Mouse (Mus musculus): ENCODE results near the gene Trmo. TPM values are rescaled to one million over a fixed set of nuclear protein-coding genes. Genes with fewer than 3 reads are reported as not detected.

The Trmo gene
- total RNA-seq, 2 experiments from 2014 or later: 6.0 to 6.8 TPM

- peak; percentile 91 to 92 for DNase-seq
Measured at GRCm38 (mm10) chr4:46371030-46371429, 18.2 kb downstream of the Trmo start.

- peak; percentile 64 to 68 for DNase-seq
Measured at GRCm38 (mm10) chr4:46370406-46370805, 18.8 kb downstream of the Trmo start.

DNA sequence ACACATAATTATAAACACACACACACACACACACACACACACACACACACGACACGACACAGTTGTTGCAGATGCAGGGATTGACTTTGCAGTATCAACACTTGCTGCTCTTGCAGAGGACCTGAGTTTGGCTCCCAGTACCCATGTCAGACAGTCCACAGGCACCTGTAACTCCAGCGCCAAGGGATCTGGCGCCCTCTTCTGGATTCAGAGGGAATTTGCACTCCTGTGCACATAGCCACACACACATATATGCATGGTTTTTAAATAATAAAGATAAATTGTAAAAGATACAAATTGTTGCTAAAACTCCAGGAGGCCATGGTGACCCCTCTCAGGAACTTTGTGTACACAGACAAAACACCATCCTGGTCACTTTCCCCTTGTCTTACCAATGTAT, 20.2 kb downstream of the Trmo start:
- DNase-seq: no peak

- no peak for DNase-seq
Measured at GRCm38 (mm10) chr4:46367487-46367959, 21.7 kb downstream of the Trmo start.

GRCm38 (mm10) chr4:46364360-46364759, 24.9 kb downstream of the Trmo start:
- DNase-seq: no peak

DNA sequence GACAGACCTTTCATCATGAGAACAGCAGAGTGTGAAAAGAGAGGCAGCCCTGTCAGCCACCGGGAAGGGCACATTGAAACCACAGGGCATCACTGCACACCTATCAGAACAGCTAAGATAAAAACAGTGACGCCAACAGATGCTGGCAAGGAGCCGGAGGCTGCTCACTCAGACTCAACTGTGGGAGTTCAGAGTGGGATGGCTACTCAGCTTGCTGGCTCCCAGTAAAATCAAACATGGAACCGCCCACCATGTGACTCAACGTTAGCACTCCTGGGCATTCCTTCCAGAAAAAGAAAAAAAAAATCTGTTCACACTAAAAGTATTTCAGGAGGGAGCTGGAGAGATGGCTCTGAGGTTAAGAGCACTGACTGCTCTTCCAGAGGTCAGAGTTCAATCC, 28.0 kb downstream of the Trmo start:
- DNase-seq: no peak

GRCm38 (mm10) chr4:46359539-46360253, 29.5 kb downstream of the Trmo start:
- DNase-seq: no peak

GRCm38 (mm10) chr4:46356351-46357133, 32.7 kb downstream of the Trmo start:
- DNase-seq: peak; percentile 75 to 82

- DNase-seq: no peak
Measured at GRCm38 (mm10) chr4:46353045-46353444, 36.2 kb downstream of the Trmo start.

DNA sequence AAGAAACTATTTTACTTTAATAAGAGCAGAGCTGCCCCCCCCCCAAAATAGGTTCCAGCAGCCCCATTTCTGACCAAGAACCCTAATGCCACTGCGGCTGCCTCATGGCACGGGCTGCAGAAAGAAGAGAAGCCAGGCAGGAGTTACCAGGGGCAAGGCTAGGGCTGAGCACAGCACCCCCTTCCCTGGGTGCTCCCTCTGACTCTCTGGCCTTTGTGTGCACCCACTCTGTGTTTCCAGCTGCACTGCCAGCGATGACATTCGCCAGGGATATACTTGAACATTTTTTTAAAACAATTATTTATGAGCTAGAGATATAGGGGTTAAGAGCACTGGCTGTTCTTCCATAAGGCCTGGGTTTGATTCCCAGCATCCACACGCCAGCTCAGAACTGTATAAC, 39.7 kb downstream of the Trmo start:
- no peak for DNase-seq

DNA sequence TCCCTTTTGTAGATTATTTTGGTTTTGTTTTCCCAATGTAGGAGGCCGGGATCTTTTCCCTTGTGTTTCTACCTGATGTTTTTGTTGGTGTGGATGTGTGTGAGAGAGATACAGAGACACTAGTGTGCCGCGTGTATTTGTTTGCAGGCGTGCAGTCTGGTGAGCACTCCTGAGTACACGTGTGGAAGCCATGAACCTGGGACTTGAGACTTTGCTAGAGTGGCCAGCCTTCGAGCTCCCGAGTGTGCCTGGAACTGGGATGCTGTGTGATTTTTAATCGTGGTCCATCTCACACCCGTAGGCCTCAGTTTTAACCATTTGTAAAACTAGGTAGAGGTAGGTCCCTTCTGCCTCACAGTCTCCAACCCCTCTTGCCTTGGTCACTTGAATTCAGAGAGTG, 40.3 kb downstream of the Trmo start:
- no peak for DNase-seq

GRCm38 (mm10) chr4:46347580-46348515, 41.4 kb downstream of the Trmo start:
- no peak for DNase-seq

- DNase-seq: no peak
Measured at GRCm38 (mm10) chr4:46347141-46347540, 42.1 kb downstream of the Trmo start.

- no peak for DNase-seq
Measured at GRCm38 (mm10) chr4:46346221-46346620, 43.0 kb downstream of the Trmo start.

DNA sequence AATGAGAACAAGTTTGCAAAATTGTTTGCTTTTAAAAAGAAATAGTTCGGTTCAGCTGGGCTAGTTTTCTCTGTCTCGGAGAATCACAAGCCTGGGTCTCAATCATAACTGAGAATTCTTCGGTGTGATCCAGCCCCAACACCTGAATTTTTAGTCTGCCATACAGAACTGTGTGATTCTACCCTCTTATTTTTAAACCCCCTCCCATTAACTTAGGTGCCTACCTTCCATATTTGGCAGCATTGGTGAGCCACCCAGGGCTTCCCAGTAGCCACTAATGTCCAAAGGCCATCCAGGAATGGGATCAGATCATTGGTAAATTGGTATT, 43.5 kb downstream of the Trmo start:
- DNase-seq: no peak

DNA sequence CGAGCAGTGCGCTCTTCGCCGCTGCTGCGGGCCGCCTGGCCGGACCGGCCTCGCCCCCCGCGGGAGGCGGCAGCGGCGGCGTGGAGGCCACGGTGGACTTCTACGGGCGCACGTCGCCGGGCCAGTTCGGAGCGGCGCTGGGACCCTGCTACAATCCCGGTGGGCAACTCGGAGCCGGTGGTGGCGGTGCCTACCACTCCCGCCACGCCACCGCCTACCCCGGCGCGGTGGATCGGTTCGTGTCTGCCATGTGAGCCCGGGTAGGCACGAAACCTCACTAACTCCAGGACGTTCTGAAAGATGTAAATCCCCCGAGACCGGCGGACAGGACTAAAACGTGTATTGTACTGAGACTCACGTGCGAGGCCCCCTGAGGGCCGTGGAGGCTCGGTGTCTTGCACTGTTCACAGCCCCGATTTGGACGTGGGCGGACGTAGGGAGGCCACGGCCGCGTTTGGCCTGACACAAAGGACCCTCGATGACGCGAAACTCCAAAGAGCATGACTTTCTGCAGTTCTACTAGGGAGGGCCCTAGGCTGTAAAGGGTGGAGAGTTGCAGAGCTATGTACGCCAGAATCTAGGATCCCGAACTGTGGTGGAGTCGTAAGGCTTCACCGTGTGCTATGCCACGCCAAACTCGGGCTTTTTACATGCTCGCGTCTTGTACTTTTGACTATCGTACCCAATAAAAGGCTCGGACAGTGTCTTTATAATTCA, 44.0 kb downstream of the Trmo start:
- no peak for DNase-seq

- DNase-seq: peak in 1 of 2 experiments; percentile 43
Measured at GRCm38 (mm10) chr4:46344288-46344687, 44.9 kb downstream of the Trmo start.

DNA sequence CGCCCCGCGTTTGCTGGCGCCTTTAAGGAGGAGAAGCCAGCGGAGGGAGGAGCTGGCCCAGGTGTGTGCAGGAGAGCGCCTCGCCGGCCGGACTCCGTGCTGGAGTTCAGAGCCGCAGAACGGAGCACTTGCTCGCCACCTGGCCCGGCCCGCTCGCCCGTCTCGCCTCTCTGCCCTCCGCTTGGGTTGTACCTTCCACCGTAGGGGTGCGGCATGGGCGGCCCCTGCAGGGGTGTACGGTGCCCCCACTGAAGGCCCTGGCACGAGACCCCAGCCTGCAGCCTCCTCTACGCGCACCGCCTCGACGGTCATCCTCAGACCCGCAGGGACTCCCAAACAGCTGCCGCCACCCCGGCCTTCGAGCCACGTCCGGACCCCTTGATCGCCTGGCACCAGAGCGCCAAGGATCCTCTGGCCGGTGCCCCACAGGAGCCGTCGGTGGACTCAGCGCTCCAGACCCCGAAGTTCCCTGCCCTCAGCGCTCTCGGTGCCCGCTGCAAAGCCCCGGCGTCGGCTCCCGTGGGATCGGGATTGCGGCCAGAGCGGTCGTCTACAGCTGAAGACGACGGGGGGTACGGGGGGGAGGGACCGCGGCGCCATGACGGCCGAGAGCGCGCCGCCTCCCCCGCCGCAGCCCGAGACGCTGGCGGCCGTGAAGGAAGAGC, 45.5 kb downstream of the Trmo start, which contains the start of gene Foxe1:
Gene Foxe1 (plus strand): TSS at position 14 of the 665 bp plus-strand sequence.
- DNase-seq: no peak

- no peak for DNase-seq
Measured at GRCm38 (mm10) chr4:46342711-46343286, 46.4 kb downstream of the Trmo start.

- no peak for DNase-seq
Measured at GRCm38 (mm10) chr4:46341831-46342680, 47.2 kb downstream of the Trmo start.
